Mouse (Mus musculus) lung, postnatal 0 days (tissue): ENCODE results near the gene Jph3.

ENCODE experiments used
- CTCF ChIP-seq: IDR thresholded peaks from 2 replicates; pipeline ENCODE4 v1.5.1; 2016; ENCODE audit warnings: antibody characterized with exemption, mild to moderate bottlenecking
- EP300 ChIP-seq: IDR thresholded peaks from 2 replicates; pipeline ENCODE4 v1.6.1; 2016; ENCODE audit warnings: antibody characterized with exemption, mild to moderate bottlenecking, control low read depth

DNA sequence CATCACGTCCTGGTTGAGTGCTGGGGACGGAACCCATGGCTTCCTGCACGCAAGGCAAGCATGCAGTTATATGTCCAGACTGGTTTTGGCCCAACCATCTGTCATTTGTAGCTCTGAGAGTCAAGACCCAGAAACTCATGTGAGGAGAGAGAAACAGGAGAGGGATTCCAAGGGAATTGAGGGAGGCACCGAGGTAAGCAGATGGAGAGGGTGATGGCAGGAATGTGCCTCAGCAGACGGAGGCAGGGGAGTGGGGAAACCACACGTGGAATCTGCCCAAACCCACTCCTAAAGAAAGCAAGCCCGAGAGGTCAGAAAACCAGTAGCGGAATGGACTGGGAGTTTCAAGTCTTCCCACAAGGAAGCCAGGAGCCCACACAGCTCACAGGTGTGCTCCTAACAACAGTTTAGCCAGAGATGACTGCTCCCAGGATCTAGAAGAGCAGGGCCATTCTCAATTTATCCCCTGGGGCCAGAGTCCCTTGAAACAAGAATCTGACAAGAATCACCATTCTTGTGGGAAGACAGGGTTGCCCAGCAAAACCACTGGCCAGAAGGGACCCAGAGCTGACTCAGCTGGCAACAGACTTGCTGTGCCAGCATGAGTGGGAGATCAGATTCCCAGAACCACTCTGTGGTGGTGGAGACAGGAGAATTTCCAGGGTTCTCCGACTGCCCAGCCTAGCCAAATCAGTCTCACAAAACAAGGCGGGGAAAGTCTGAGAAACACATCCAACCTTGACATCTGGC lies 46.2 kb upstream of the Jph3 start:
- no peak for TF ChIP-seq CTCF
- TF ChIP-seq EP300 = no peak
